Mouse (Mus musculus): ENCODE results near the gene Rdh11. TPM values are rescaled to one million over a fixed set of nuclear protein-coding genes. Genes with fewer than 3 reads are reported as not detected.

Gene Rdh11
- total RNA-seq, 2 experiments from 2014 or later: 24.7 to 30.5 TPM

DNA sequence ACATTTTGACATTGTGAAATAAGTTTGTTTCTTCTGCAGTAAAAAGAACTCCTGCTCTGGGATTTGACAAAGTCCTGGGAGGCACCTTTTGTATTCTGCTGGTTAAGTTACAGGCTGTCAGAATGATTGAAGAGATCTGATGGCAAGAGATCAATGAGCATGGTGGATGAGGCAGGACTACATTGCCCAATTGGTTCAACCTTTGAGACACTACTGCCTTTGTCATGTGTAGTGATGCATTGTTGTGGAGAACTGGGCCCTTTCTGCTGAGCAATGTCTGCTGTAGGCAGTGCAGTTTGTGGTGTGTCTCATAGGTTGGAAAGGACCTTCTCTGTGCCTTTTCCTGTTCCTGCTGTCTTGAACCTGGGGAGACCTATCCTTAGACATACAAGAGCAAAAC lies 50.7 kb downstream of the Rdh11 start:
- no peak for ATAC-seq (replicated peaks; ENCODE audit: low FRiP score, low TSS enrichment, poor library complexity, severe bottlenecking)

DNA sequence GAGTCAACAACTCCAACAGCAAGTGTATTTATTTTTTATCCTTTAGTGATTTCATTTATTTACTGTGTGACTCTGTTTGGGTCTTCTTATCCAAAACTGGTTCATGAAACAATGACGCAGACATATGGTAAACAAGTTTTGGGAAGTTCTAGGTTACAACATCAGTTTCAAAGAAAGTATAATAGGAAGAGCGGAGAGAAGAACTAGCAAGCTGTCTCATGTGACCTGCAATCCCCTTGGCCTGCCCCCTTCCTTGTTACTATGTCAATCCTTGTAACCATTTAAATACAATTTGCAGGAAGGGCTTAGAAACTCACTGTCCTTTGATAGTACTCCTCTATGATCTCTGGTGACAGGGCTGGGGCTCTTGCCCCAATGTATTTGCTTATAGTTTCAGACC lies 51.3 kb downstream of the Rdh11 start:
- no peak for ATAC-seq (replicated peaks; ENCODE audit: low FRiP score, low TSS enrichment, poor library complexity, severe bottlenecking)

DNA sequence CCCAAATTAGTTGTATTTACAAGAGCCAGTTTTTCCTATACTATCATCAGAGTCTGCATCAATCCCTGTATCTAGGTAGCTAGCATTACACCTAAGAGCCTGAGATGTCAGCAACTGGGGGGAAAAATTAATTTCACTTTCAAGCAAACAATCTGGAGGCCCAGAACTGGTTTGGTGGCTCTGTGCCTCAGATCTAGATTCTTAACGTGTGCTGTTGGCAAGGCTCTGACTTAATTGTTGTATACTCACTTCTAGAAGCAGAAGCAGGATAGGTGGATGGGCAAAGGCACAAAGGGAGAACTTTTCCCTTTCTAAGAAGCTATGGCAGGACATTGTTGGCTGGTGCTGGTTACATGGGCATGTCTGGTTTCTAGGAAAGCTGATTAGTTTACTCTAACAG lies 52.7 kb downstream of the Rdh11 start:
- ATAC-seq (replicated peaks; ENCODE audit: low FRiP score, low TSS enrichment, poor library complexity, severe bottlenecking): no peak

DNA sequence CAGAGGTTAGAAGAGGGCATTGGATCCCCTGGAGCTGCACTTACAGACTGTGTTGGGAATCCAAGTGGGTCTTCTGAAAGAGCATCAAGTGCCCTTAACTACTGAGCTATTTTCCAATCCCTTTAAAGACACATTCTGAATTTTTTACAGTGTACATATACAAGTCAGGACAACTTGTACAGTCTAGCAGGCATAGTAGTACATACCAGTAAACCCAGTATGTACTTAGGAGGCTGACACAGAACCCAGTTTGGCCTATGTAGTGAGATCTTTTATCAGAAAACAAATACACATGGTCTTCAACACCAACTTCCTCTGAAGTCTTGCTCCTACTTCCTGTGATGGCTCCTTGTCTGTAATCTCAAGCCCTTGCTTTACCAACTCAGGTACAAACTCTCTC lies 53.1 kb downstream of the Rdh11 start:
- no peak for ATAC-seq (replicated peaks; ENCODE audit: low FRiP score, low TSS enrichment, poor library complexity, severe bottlenecking)

DNA sequence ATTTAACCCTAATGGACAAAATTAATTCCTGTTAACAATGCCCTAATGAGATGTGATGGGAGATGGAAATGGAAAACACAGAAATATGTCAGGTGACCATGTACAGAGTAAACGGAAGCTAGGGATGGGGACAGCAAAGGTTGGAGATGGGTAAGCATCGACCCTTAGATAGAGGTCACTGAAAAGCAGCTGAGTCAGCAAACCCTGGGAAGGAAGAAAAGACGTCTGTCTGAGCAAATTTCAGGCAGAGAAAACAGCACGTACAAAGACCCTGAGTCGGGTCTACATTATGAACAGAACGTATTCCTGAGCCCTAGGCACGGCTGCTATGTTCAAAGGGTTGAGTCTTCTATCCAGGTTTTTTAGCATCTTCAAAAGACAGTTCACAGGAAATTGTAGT lies 55.1 kb downstream of the Rdh11 start:
- no peak for ATAC-seq (replicated peaks; ENCODE audit: low FRiP score, low TSS enrichment, poor library complexity, severe bottlenecking)

DNA sequence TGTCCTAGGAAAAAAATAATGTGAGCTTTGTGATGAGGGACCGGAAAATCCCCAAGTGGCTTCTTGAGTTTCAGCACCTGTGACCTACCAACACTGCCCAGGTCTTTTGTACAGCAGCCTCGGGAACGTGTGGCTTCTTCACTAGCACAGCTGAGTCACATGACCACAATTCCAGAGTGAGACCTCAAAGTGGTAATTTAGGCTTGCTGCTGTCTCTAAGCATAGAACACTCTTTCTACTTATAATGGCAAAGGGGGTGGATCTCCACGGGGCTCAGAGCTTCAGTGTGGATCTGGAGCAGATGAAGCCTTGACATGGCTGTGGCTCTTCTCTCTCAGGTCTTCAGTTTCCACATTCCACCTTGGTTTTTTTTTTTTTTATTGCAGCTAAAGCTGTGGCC lies 57.0 kb downstream of the Rdh11 start:
- no peak for ATAC-seq (replicated peaks; ENCODE audit: low FRiP score, low TSS enrichment, poor library complexity, severe bottlenecking)

DNA sequence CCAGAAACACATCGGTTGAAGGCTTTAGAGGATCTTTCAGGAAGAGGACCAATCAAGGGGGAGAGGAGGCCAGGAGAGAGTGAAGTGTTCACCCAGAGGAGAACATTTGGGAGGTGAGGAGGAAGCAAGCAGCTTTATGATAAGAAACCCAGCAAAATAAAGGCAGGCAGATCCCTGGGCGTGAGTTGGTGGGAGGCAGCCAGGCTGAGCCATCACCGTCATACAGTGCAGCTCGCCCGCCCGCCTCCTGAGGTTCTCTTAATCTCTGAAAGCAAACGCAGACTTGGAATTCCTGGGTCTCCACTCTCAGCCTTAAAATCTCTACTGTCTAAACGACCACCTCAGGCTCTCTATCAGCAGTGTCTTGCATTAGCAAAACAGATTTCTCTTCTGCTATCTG lies 57.4 kb downstream of the Rdh11 start:
- no peak for ATAC-seq (replicated peaks; ENCODE audit: low FRiP score, low TSS enrichment, poor library complexity, severe bottlenecking)

DNA sequence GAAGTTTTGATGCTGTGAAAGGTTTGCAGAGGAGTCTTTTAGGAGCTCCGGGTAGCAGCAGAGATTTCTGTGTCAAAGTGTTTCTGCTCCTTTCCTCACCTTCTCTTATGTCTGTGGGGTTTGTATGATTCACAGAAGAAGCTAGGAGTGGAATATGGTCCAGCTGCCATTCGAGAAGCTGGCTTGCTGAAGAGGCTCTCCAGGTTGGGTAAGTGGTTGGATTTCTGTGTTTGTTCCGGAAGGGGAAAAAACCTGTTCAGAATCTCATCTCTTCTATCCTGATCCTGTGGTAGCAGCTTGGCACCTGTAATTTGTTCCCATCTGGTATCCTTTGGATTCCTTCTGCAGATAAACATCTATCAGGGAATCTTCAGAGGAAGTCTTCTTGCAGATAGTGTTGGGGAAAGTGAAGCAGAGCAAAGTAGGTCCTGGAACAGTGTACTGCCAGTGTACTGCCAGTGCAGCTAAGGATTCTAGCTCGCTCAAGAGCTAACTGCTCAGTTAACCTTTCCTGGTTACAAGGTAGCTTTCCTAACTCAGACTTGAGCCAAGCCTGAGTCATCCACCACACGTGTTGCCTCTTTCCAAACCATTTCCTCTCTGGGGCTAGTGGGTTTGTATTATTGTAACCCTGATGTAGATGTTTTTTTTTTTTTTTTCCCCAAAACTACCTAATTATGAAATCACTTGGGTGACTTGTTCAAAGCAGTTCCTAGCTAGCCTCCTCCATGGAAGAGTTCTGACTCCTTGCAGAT lies 60.2 kb downstream of the Rdh11 start:
- ATAC-seq (replicated peaks; ENCODE audit: low FRiP score, low TSS enrichment, poor library complexity, severe bottlenecking): no peak

DNA sequence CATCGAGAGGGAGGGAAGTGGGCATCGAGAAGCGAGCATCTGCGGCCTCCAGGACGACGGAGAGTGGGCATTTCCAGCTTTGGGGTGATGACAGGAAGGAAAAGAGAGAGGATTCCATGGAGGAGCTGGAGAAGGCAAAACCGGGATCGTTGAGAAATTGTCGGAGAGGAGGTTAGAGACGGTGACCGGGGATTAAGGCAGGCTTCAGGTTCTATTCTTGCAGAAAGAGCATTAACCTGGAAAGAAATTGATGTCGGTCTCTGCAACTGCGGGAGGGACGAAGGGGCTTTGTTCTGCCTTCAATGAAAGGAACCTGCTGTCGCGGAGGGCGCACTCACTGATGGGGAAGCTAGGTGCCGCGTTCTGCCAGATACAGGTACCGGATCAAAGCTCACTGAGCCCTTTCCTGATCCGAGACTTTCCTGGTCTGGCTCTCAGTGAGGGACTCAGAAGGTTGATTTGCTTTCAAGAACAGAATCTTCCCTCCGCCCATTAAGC lies 60.9 kb downstream of the Rdh11 start:
- ATAC-seq (replicated peaks; ENCODE audit: low FRiP score, low TSS enrichment, poor library complexity, severe bottlenecking): no peak

DNA sequence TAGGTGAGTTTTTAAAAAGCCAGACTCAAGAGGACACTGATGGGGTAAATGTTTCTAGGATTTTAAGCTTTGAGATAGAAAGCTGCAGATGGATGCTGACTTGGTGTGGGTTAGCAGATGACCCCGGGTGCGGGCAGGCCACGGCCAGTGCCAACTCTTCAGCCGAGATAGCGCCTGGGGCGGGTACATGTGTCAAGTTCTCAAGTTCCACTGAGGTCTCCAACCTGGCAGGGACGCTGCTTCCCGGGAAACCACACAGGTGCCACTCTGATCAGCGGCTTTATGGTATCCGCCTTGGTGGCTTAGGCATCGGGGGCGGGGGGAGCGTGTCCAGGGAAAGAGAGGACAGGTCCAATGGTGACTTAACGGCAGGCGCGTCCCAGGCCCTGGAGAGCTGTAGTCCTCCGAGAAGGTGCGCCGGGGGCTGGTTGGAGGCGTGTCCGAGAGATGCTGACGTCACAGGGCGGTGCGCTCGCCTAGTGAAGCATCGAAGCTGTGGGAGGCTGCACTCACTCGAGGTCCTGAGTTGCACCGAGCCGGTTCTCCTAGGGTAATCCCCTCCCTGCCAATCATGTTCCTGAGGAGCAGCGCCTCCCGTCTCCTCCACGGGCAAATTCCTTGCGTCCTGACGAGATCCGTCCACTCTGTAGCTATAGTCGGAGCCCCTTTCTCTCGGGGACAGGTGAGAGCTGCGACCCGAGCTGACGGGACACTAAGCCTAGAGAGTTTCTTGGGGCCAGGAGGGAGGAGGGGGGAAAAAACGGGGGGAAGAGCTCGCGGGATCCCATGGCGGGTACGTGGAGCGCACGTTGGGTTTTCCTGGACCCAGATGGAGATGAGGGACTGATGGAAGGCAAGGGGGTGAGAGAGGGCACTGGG lies 61.6 kb downstream of the Rdh11 start, which contains the start of gene Arg2:
Gene Arg2, plus strand, starts transcription at position 479 of the 879 bp plus-strand sequence.
- peak; percentile 99 for ATAC-seq (replicated peaks; ENCODE audit: low FRiP score, low TSS enrichment, poor library complexity, severe bottlenecking)

Other genes starting within 250 kb of the Rdh11 start
- gene Tmem229b, start 184.7 kb downstream of the Rdh11 start, total RNA-seq (2014; fragmentation: Nextera tagmentation): 12.2 and 22.1 TPM in 2 replicates
- 8.5 and 10.6 TPM in 2 replicates for gene Tmem229b, start 184.7 kb downstream of the Rdh11 start, total RNA-seq (2017)
- gene Plekhh1, start 163.1 kb downstream of the Rdh11 start, total RNA-seq (2014; fragmentation: Nextera tagmentation): not detected in 2 replicates
- gene Plekhh1, start 163.1 kb downstream of the Rdh11 start, total RNA-seq (2017): not detected in 2 replicates
- 6.8 and 11.0 TPM in 2 replicates for gene Pigh, start 102.6 kb downstream of the Rdh11 start, total RNA-seq (2014; fragmentation: Nextera tagmentation)
- gene Pigh, start 102.6 kb downstream of the Rdh11 start, total RNA-seq (2017): 12.7 and 13.0 TPM in 2 replicates
- not detected in 2 replicates for gene Arg2, start 61.5 kb downstream of the Rdh11 start, total RNA-seq (2014; fragmentation: Nextera tagmentation)
- gene Arg2, start 61.5 kb downstream of the Rdh11 start, total RNA-seq (2017): not detected in 2 replicates
- 40.5 and 50.0 TPM in 2 replicates for gene Vti1b, start 19.6 kb downstream of the Rdh11 start, total RNA-seq (2014; fragmentation: Nextera tagmentation)
- 141 and 215 TPM in 2 replicates for gene Vti1b, start 19.6 kb downstream of the Rdh11 start, total RNA-seq (2017)
- gene Rdh12, start 16.6 kb upstream of the Rdh11 start, total RNA-seq (2014; fragmentation: Nextera tagmentation): 1.2 and 5.7 TPM in 2 replicates
- gene Rdh12, start 16.6 kb upstream of the Rdh11 start, total RNA-seq (2017): 0.19 TPM in 1 of 2 replicates, not detected in the other
- gene Zfyve26, start 104.0 kb upstream of the Rdh11 start, total RNA-seq (2014; fragmentation: Nextera tagmentation): 27.5 and 28.6 TPM in 2 replicates
- gene Zfyve26, start 104.0 kb upstream of the Rdh11 start, total RNA-seq (2017): 16.4 and 22.3 TPM in 2 replicates
- 13.5 and 20.9 TPM in 2 replicates for gene Rad51b, start 105.0 kb upstream of the Rdh11 start, total RNA-seq (2014; fragmentation: Nextera tagmentation)
- 9.4 and 10.0 TPM in 2 replicates for gene Rad51b, start 105.0 kb upstream of the Rdh11 start, total RNA-seq (2017)